Mouse (Mus musculus) adrenal gland, adult 18-20 months (tissue): ENCODE data around the gene Rtl5. TPM values are rescaled to one million over a fixed set of nuclear protein-coding genes. Genes with fewer than 3 reads are reported as not detected.
"Not testable (repeated sequence)": the region's sequence is repeated elsewhere in the genome, so short reads cannot be mapped to it uniquely, and the experiment has no call there.

Source experiments
- DNase-seq, 2 experiments: peaks; one replicate each; pipeline ENCODE4 v3.0.0; 2021 to 2022; ENCODE audit warnings: low spot score in 2 of 2
- long read RNA-seq, 2 experiments: library from polyadenylated mRNA; stranded (forward); transcript quantifications; one replicate each; pipeline ENCODE4 v2.0.0; 2021
- total RNA-seq, 2 experiments: library from RNA; stranded (reverse); gene quantifications; 1 replicate in 1 of 2; 2 replicates in 1 of 2; pipeline ENCODE4 v1.2.3; 2021

The Rtl5 gene
- total RNA-seq = 1 to 10 TPM; 9.5 to 9.7 TPM
- long read RNA-seq, experiment 1, full-length matches to known transcripts = 1 of 1 reads
- long read RNA-seq, experiment 1, partial matches to known transcripts = 0 of 1 reads
- long read RNA-seq, experiment 1, other reads (novel, unspliced or antisense) = 0 of 1 reads
- long read RNA-seq, experiment 2 = 0 reads

- DNase-seq = peak; percentile 41 to 43
Measured at GRCm38 (mm10) chrX:102070591-102071471, at the start of gene Rtl5. TSS of gene Rtl5 (minus strand) at chrX:102071304.

DNA sequence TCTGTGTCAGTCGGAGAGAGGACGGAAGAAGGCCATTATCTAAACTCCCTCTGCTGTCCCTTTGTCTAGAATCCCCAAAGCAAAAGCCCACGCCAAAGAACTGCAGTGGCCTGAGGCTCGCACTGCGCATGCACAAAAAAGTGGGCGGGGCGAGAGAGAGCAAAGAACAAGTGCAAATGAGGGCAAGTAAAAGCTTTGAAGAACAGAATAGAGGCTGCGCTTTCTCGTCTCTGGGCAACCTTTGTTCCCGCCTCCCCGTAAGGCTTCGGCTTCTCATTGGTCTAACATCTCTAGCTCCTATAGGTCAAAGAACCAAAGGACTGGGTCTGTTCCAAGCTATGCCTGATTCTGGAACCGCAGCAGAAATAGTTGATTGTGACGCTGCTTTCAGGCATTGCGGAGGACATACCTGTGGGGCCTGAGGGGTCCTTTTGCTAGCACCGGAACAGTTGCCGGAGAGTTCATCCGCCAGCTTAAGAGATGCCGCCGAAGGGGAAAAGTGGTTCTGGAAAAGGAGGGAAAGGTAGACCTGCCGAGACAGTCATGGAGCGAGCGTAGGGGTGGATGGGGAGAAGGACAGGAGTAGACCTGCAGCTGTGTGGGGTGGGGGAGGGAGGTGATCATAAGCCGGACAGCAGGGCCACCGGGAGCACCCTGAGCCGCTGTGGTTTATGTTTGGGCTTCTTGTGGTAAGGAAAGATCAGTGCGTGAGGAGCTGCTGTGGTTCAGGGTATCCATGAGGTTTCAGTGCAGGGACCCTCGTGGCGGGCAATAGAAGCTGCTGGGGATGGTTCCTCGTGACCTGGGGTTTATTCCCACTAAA, 48.1 kb upstream of the Rtl5 start, which contains the start of gene Pin4:
Gene Pin4, plus strand, starts transcription at position 406 of the 823 bp plus-strand sequence.
- DNase-seq = peak; percentile 80 to 81

- DNase-seq = no peak
Measured at GRCm38 (mm10) chrX:102115676-102116075, 44.6 kb upstream of the Rtl5 start.

- DNase-seq = not testable (repeated sequence)
Measured at GRCm38 (mm10) chrX:102109349-102109748, 38.2 kb upstream of the Rtl5 start.

- not testable (repeated sequence) for DNase-seq
Measured at GRCm38 (mm10) chrX:102103830-102104229, 32.7 kb upstream of the Rtl5 start.

DNA sequence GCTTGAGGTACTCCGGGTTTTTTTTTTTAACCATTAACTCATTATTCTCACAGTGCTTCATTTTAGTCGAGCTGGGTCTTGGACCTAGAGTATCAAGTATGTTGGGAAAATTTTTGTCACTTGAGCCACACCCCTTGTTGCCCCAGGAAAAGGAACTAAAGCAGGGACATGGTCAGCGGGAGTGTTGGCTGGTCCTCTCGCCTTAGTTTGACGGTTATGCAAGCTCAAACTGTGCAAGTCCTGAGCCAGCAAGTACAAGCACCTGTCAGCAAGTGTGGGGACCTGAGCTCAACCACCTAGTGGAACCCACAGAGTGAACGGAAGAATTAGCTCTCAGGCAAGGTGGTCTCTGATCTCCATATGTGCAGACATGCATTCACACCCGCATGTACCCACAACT, 30.8 kb upstream of the Rtl5 start:
- no peak for DNase-seq

DNA sequence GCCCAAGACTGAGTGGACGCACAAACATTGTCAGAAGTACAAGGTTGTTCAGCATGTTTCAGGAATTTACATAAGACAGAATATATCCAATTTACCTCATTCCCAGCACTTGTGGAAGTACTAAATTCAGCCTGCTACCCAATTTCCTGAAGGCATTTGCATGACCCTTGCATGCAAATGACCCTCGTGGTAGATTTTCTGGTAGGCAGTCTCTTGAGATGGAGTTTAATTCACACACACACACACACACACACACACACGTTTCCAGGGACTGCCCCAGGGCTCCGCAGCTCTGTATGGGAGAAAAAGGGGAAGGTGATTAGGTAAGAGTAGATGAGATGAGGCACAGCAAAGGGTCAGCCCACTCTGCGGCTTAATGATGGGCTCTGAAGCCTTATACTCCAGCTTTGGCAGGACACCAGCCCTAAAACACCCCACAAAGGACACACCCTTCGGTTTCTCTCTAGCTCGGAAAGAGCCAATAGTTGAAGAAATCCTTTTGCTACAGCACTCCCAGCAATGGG, 23.3 kb upstream of the Rtl5 start:
- DNase-seq = no peak

GRCm38 (mm10) chrX:102090605-102091004, 19.5 kb upstream of the Rtl5 start:
- DNase-seq = no peak

DNA sequence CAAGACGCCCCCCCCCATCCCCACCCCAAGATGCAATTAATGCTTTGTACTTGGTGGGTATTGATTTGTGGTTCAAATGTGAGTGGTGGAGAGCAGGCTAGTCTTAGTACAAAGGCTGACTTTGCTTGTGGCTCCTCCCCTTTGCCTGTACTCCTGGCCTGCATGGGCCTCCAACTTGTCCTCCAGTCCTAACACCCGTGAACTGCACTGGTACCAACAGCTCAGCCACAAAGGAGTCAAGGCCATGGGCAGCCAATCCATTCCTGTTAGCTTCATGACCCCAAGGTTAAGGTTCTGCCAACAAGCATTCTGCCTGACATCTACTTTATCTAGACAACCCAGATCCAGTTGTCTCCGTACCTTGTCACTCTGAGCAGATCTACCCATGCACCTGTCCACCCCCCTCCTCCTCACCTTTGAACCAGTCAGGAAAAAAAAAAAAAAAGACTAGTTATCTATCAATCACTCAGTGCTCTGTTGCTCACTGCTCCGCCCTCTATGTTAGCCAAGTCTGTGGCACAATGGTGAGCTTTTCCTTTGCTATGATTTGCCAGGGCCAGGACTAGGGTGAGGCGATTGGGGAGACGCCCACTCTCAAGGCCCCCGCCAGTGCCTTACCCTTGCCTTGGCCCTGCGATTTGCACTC, 14.8 kb upstream of the Rtl5 start:
- no peak for DNase-seq

- DNase-seq = no peak
Measured at GRCm38 (mm10) chrX:102082340-102082739, 11.2 kb upstream of the Rtl5 start.

DNA sequence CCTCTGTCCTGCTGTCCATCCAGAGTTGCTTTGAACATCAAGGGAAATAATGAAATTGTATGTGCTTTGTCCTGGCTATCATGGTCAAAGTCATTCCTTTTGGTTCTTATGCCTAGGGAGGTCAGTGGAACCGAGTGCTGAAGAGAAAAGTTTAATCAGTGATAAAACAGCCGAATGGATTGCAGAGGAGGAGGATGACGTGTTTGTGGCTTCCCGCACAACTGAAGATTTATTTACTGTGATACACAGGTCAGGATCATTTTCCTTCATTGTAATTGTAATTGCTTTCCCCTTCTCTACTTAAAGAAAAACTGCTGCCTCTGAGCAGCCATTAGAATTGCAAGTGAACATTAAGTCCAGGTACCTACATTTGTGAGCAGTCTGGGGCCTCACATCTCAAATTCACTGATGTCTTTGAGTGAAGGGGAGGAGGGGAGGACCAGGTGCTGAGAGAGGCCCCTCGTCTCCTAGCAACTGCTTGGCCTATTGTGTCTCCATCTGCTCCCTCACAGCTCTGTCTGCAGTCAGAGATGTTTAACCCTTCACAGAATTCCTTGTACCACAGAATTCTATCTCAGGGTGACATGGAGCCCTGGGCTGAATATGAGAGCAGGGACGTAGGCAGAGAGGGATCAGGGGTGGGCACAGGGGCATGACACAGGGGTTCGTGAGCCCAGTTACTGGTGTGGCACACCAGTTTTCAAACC, 10.6 kb upstream of the Rtl5 start:
- no peak for DNase-seq

GRCm38 (mm10) chrX:102081076-102081475, 10.0 kb upstream of the Rtl5 start:
- DNase-seq = no peak

DNA sequence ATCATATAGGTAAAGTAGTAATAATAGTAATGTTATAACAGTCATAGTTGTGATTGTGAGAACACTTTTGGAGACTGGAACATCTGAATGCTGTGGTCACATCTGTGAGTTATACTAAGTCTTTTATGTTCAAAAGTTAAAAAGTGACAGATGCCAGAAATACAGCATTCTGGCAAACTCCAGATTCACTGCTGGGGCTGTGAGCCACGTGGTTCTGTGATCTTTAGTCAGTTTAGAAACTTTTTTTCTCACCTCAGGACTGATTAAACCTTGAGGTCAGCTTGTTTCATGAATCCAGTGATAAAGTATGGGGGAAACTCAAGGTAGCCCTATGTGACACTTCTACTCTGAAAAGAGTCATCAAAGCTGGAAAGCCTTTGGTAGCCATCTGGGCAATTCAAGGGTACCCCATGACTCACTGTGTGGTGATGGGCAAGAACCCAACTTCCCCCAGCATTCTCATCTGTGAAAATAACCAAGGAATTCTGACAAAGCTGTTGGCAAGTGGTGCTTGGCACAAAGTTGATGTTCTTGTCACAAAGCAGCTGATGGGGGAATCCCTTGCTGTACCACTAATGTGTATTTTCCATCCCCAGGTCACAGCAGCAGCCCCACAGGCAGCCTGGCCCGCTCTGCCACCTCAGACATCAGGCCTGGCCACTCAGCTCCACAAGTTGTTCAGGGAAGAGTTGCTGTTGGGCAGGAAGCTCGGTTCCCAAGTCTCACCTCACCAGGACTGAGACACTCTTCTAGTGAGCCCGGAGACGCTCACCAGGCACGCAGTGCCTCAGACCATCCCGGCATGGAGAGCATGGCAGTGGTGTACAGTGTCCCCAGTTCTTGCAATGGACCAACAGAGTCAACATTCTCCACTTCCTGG, 6.0 kb upstream of the Rtl5 start:
- DNase-seq = no peak

DNA sequence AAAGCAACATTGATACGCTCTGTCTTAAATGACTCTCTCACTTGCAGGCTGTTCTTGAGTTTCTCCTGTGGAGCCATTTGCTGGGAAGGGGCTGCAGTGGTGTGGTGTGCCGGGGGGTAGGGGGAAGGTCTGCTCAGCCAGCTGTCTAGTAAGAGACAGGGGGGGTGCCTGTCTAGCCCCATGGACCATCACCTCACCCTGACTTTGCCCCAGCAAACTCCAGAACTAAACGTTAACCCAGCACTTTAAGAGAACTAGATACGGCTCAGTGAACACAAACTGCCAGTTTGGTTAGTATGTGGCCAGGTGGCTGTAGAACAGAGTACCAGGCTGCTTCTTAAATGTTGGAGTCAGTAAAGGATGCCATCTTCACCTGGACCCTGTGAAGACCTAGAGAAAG, 4.1 kb upstream of the Rtl5 start:
- no peak for DNase-seq

DNA sequence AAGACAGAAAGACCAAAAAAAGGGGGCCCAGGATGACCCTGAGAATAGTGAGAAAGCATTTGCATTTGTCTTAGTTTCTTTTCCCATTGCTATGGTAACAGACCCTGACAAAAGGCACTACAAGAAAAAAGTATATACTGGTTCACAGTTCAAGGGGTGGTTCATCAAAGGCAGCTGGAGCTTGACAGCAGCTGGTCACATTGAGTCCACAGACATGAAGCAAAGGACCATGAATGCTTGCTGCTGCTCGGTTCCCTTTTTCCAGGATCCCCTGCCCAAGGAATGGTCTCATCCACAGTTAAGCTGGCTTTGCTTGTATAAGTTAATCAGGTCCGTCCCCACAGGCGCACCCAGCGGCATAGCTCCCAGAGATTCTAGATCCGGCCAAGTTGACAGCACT, 3.3 kb upstream of the Rtl5 start:
- DNase-seq = no peak

DNA sequence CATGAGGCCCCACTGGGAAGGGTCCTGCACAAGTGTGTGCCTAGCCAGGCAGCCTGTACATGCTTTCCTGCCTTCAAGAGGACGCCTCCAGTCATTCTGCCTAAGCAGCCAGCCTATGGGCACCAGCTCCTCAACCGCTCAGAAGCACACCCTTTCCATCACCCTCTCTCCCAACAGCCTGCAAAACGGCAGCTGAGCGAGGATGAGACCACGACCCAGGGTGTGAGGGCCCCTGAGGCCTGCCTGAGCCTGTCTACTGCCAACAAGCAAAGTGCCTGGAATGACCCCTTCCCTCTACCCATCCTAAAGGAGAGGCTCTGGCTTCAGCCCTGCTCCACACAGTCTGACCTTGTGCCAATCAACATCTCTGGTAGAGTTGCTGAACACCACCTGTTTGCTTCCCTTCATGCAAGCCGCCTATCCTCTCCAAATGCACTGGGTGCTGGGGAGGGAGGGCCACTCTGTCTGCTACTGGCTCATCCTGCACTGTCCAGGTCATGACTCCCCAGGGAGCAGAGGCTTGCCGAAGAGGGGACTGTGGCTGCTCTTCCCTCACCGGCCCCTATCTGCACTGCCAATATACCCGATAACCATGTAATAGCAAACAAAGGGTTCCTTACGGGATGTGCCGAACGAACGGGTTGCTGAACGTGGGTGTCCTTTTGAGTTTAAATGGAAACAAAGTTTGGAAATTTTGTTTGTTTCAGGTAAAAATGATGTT, 2.7 kb upstream of the Rtl5 start:
- DNase-seq = no peak

- no peak for DNase-seq
Measured at GRCm38 (mm10) chrX:102071517-102071916, 413 bp upstream of the Rtl5 start.

- DNase-seq = no peak
Measured at GRCm38 (mm10) chrX:102068811-102069540, 2.1 kb downstream of the Rtl5 start.
